17 mouse cellular contexts compared by ENCODE assay signal in genomic region chr3:95623551-95623950, GRCm38 (mm10). TPM values are rescaled to one million over a fixed set of nuclear protein-coding genes. Genes with fewer than 3 reads are reported as not detected.
DNase-seq lines count a peak whose midpoint lies in the region; ATAC-seq lines count a peak whose summit lies in the region.
"Had no signal": no experiment of that assay in that cellular context is flagged by ENCODE, and none has a peak within 500 bp of the region (broad histone marks: within the 10 kb centered on the region; RNA-seq: fewer than 3 reads in every experiment).

No protein-coding gene starts in this region.

- H3K27me3 ChIP-seq in forebrain, embryonic 10.5 days (ENCODE audit: poor library complexity, severe bottlenecking), result no peaks in the 10 kb centered on the region
- H3K27me3 ChIP-seq in forebrain, embryonic 14.5 days (replicated peaks; ENCODE audit: control insufficient read depth, insufficient read depth, low read length), result no peaks in the 10 kb centered on the region
- H3K27me3 ChIP-seq in midbrain, embryonic 10.5 days (ENCODE audit: low read depth, poor library complexity, severe bottlenecking), result no peaks in the 10 kb centered on the region
- H3K27me3 ChIP-seq in midbrain, embryonic 14.5 days (ENCODE audit: control insufficient read depth, insufficient read depth, low read length), result no peaks in the 10 kb centered on the region
- H3K27me3 ChIP-seq in limb, embryonic 13.5 days, result no peaks in the 10 kb centered on the region
- H3K27me3 ChIP-seq: midbrain, embryonic 15.5 days; neural tube, embryonic 15.5 days; Patski had no signal

- H3K4me1 ChIP-seq in forebrain, embryonic 10.5 days, result peaks cover 27% of the 10 kb centered on the region
- H3K4me1 ChIP-seq in forebrain, embryonic 14.5 days (ENCODE audit: control insufficient read depth, insufficient read depth, low read length), result peaks cover 7% of the 10 kb centered on the region
- peaks cover 30% of the 10 kb centered on the region for H3K4me1 ChIP-seq in midbrain, embryonic 10.5 days
- peaks cover 9% of the 10 kb centered on the region for H3K4me1 ChIP-seq in midbrain, embryonic 14.5 days (ENCODE audit: control insufficient read depth, insufficient read depth, low read length)
- H3K4me1 ChIP-seq in limb, embryonic 13.5 days, result peaks cover 17% of the 10 kb centered on the region

- H3K36me3 ChIP-seq in forebrain, embryonic 10.5 days (replicated peaks), result peaks cover 41% of the 10 kb centered on the region
- peaks cover 35% of the 10 kb centered on the region for H3K36me3 ChIP-seq in forebrain, embryonic 14.5 days (ENCODE audit: control insufficient read depth, insufficient read depth, low read length)
- H3K36me3 ChIP-seq in midbrain, embryonic 10.5 days, result peaks cover 42% of the 10 kb centered on the region
- H3K36me3 ChIP-seq in midbrain, embryonic 14.5 days (ENCODE audit: control insufficient read depth, insufficient read depth, low read length), result peaks cover 26% of the 10 kb centered on the region
- H3K36me3 ChIP-seq in limb, embryonic 13.5 days, result peaks cover 34% of the 10 kb centered on the region

- ATAC-seq in forebrain, embryonic 14.5 days, result no peak
- ATAC-seq in midbrain, embryonic 14.5 days (ENCODE audit: low FRiP score, low TSS enrichment), result no peak
- no peak for ATAC-seq in limb, embryonic 13.5 days (ENCODE audit: low FRiP score, low read depth)
- ATAC-seq: activated CD4-positive, CD25-positive, alpha-beta regulatory T cell, adult 4 months; lung, postnatal 0 days; midbrain, embryonic 15.5 days; Patski had no signal

- DNase-seq in forebrain, embryonic 10.5 days (ENCODE audit: extremely low spot score, low spot score), result no peak
- no peak for DNase-seq in forebrain, embryonic 14.5 days (ENCODE audit: low spot score)
- no peak for DNase-seq in midbrain, embryonic 10.5 days (ENCODE audit: low spot score)
- DNase-seq in midbrain, embryonic 14.5 days, result no peak
- DNase-seq in R1 (ENCODE audit: low read depth, low spot score), result peak; percentile 44
- no peak for DNase-seq in urinary bladder, postnatal 10 days (ENCODE audit: low spot score)
- DNase-seq in spleen, postnatal 4 days (ENCODE audit: low spot score in 2 of 2), result no peak
- DNase-seq: adrenal gland, postnatal 10 days; heart, postnatal 4 days; kidney, adult 18-20 months; thymus, postnatal 14 days had no signal

- H3K9ac ChIP-seq in forebrain, embryonic 14.5 days (ENCODE audit: low read length), result no peak overlapping the region
- no peak overlapping the region for H3K9ac ChIP-seq in midbrain, embryonic 14.5 days (replicated peaks; ENCODE audit: low read length)
- no peak overlapping the region for H3K9ac ChIP-seq in limb, embryonic 13.5 days
- H3K9ac ChIP-seq: midbrain, embryonic 15.5 days had no signal

- peak overlapping the region; percentile 94 for H3K27ac ChIP-seq in forebrain, embryonic 10.5 days
- no peak overlapping the region for H3K27ac ChIP-seq in forebrain, embryonic 14.5 days (ENCODE audit: low read depth, low read length)
- peak overlapping the region; percentile 94 for H3K27ac ChIP-seq in midbrain, embryonic 10.5 days (replicated peaks)
- no peak overlapping the region for H3K27ac ChIP-seq in midbrain, embryonic 14.5 days (replicated peaks; ENCODE audit: low read depth, low read length)
- peak overlapping the region; percentile 86 for H3K27ac ChIP-seq in limb, embryonic 13.5 days

- no peaks in the 10 kb centered on the region for H3K9me3 ChIP-seq in forebrain, embryonic 10.5 days
- H3K9me3 ChIP-seq in forebrain, embryonic 14.5 days (replicated peaks; ENCODE audit: control insufficient read depth, low read length), result no peaks in the 10 kb centered on the region
- no peaks in the 10 kb centered on the region for H3K9me3 ChIP-seq in midbrain, embryonic 10.5 days (replicated peaks)
- no peaks in the 10 kb centered on the region for H3K9me3 ChIP-seq in midbrain, embryonic 14.5 days (ENCODE audit: control insufficient read depth, low read length)
- no peaks in the 10 kb centered on the region for H3K9me3 ChIP-seq in limb, embryonic 13.5 days
- H3K9me3 ChIP-seq: midbrain, embryonic 15.5 days; neural tube, embryonic 15.5 days had no signal

- H3K4me2 ChIP-seq in forebrain, embryonic 14.5 days (ENCODE audit: low read length), result no peak overlapping the region
- no peak overlapping the region for H3K4me2 ChIP-seq in midbrain, embryonic 14.5 days (ENCODE audit: low read length)
- 0 out of 2 replicates have a peak overlapping the region, but pooled peaks have one; percentile 3 for H3K4me2 ChIP-seq in limb, embryonic 13.5 days (replicated peaks)

- H3K4me3 ChIP-seq in forebrain, embryonic 10.5 days, result peak overlapping the region; percentile 73; the same call in 1 of the 2 replicates
- H3K4me3 ChIP-seq in forebrain, embryonic 14.5 days (ENCODE audit: low read depth, low read length), result no peak overlapping the region
- 0 out of 2 replicates have a peak overlapping the region, but pooled peaks have one; percentile 14 for H3K4me3 ChIP-seq in midbrain, embryonic 10.5 days
- no peak overlapping the region for H3K4me3 ChIP-seq in midbrain, embryonic 14.5 days (replicated peaks; ENCODE audit: low read depth, low read length)
- H3K4me3 ChIP-seq in limb, embryonic 13.5 days, result no peak overlapping the region

- WGBS in forebrain, embryonic 10.5 days, result 55% methylated on average over 2 of the region's 2 CpGs
- WGBS in forebrain, embryonic 14.5 days, result 39% methylated on average over 2 of the region's 2 CpGs
- 64% methylated on average over 2 of the region's 2 CpGs for WGBS in midbrain, embryonic 10.5 days
- WGBS in midbrain, embryonic 14.5 days, result 50% methylated on average over 2 of the region's 2 CpGs
- WGBS in limb, embryonic 13.5 days, result 59% methylated on average over 2 of the region's 2 CpGs

RNA-seq across cellular contexts. Expression of gene Ensa, which starts 1.2 kb away (rescaled TPM):
- polyA plus RNA-seq in forebrain, embryonic 10.5 days (2016; fragmentation: Nextera tagmentation; extraction: Ambion mirVana), result 85.8 and 86.5 TPM in 2 replicates
- 97.2 and 106 TPM in 2 replicates for polyA plus RNA-seq in forebrain, embryonic 14.5 days (2014; fragmentation: Nextera tagmentation; extraction: Ambion mirVana)
- 90.1 and 101 TPM in 2 replicates for polyA plus RNA-seq in midbrain, embryonic 10.5 days (2016; fragmentation: Nextera tagmentation; extraction: Ambion mirVana)
- 97.0 and 103 TPM in 2 replicates for polyA plus RNA-seq in midbrain, embryonic 14.5 days (2014; fragmentation: Nextera tagmentation; extraction: Ambion mirVana)
- polyA plus RNA-seq in limb, embryonic 13.5 days (2015; fragmentation: Nextera tagmentation; extraction: Ambion mirVana), result 86.8 and 91.5 TPM in 2 replicates

RNA-seq across cellular contexts. Expression of gene Golph3l, which starts 34.8 kb away (rescaled TPM):
- polyA plus RNA-seq in forebrain, embryonic 10.5 days (2016; fragmentation: Nextera tagmentation; extraction: Ambion mirVana), result 29.6 and 30.7 TPM in 2 replicates
- 40.7 and 43.5 TPM in 2 replicates for polyA plus RNA-seq in forebrain, embryonic 14.5 days (2014; fragmentation: Nextera tagmentation; extraction: Ambion mirVana)
- 31.4 and 34.2 TPM in 2 replicates for polyA plus RNA-seq in midbrain, embryonic 10.5 days (2016; fragmentation: Nextera tagmentation; extraction: Ambion mirVana)
- polyA plus RNA-seq in midbrain, embryonic 14.5 days (2014; fragmentation: Nextera tagmentation; extraction: Ambion mirVana), result 34.0 and 36.9 TPM in 2 replicates
- polyA plus RNA-seq in limb, embryonic 13.5 days (2015; fragmentation: Nextera tagmentation; extraction: Ambion mirVana), result 32.3 and 33.6 TPM in 2 replicates

RNA-seq across cellular contexts. Expression of gene Mcl1, which starts 35.0 kb away (rescaled TPM):
- polyA plus RNA-seq in forebrain, embryonic 10.5 days (2016; fragmentation: Nextera tagmentation; extraction: Ambion mirVana), result 42.1 and 42.9 TPM in 2 replicates
- 50.3 and 50.8 TPM in 2 replicates for polyA plus RNA-seq in forebrain, embryonic 14.5 days (2014; fragmentation: Nextera tagmentation; extraction: Ambion mirVana)
- polyA plus RNA-seq in midbrain, embryonic 10.5 days (2016; fragmentation: Nextera tagmentation; extraction: Ambion mirVana), result 41.9 and 47.6 TPM in 2 replicates
- polyA plus RNA-seq in midbrain, embryonic 14.5 days (2014; fragmentation: Nextera tagmentation; extraction: Ambion mirVana), result 44.1 and 65.7 TPM in 2 replicates
- polyA plus RNA-seq in limb, embryonic 13.5 days (2015; fragmentation: Nextera tagmentation; extraction: Ambion mirVana), result 42.3 and 43.4 TPM in 2 replicates

Comparison
In these comparisons a context has a peak if more than half of its experiments do, and no peak if none do; other contexts are left out.
1. H3K27ac ChIP-seq: peak in forebrain, embryonic 10.5 days (single experiment), midbrain, embryonic 10.5 days (single experiment) and limb, embryonic 13.5 days (single experiment); none in forebrain, embryonic 14.5 days (single experiment) and midbrain, embryonic 14.5 days (single experiment).
2. H3K4me3 ChIP-seq: peak in forebrain, embryonic 10.5 days (single experiment) and midbrain, embryonic 10.5 days (single experiment); none in forebrain, embryonic 14.5 days (single experiment), midbrain, embryonic 14.5 days (single experiment) and limb, embryonic 13.5 days (single experiment).